Mouse (Mus musculus): ENCODE data around the gene Tra2a.
A peak's percentile ranks its signal among the peaks of the same experiment; 100 is the strongest.

Tra2a gene

GRCm38 (mm10) chr6:49209881-49210854 lies 53.7 kb downstream of the Tra2a start:
- peak; percentile 38 for DNase-seq

GRCm38 (mm10) chr6:49208935-49209334 lies 54.9 kb downstream of the Tra2a start:
- no peak for DNase-seq

GRCm38 (mm10) chr6:49208297-49208930 lies 55.4 kb downstream of the Tra2a start:
- DNase-seq, result no peak

- DNase-seq, result no peak
Measured at GRCm38 (mm10) chr6:49206416-49206815, 57.4 kb downstream of the Tra2a start.

- DNase-seq, result no peak
Measured at GRCm38 (mm10) chr6:49195188-49195587, 68.6 kb downstream of the Tra2a start.

GRCm38 (mm10) chr6:49194536-49194935 lies 69.3 kb downstream of the Tra2a start:
- DNase-seq, result no peak
